Mouse (Mus musculus) liver, embryonic 15.5 days (tissue): ENCODE results near the gene Dera. TPM values are rescaled to one million over a fixed set of nuclear protein-coding genes. Genes with fewer than 3 reads are reported as not detected.
"Not testable (repeated sequence)": the region's sequence is repeated elsewhere in the genome, so short reads cannot be mapped to it uniquely, and the experiment has no call there.

Experiments
- ATAC-seq: fragments of 200-750 bp; cut with Nextera tagmentation; 2 replicates; pipeline ENCODE4 v1.8.0; 2017; ENCODE audit warnings: moderate number of reproducible peaks, mild to moderate bottlenecking, moderate library complexity; ENCODE audit not compliant: insufficient read depth
- H3K27ac ChIP-seq: fragments of 300-500 bp; sonication (generic); replicated peaks from 2 replicates; pipeline ENCODE4 v1.5.1; 2015; ENCODE audit warnings: mild to moderate bottlenecking, inconsistent platforms
- H3K27me3 ChIP-seq: fragments of 300-500 bp; sonication (generic); 2 replicates; pipeline ENCODE4 v1.6.1; 2015; ENCODE audit warnings: mild to moderate bottlenecking, inconsistent platforms
- H3K36me3 ChIP-seq: fragments of 300-500 bp; sonication (generic); replicated peaks from 2 replicates; pipeline ENCODE4 v1.6.1; 2015; ENCODE audit warnings: moderate library complexity, mild to moderate bottlenecking, inconsistent platforms
- H3K4me1 ChIP-seq: fragments of 300-500 bp; sonication (generic); replicated peaks from 2 replicates; pipeline ENCODE4 v1.6.1; 2015; ENCODE audit warnings: inconsistent platforms
- H3K4me2 ChIP-seq: fragments of 300-500 bp; sonication (generic); 2 replicates; pipeline ENCODE4 v1.6.1; 2015; ENCODE audit warnings: moderate library complexity, mild to moderate bottlenecking, inconsistent platforms
- H3K4me3 ChIP-seq: fragments of 300-500 bp; sonication (generic); replicated peaks from 2 replicates; pipeline ENCODE4 v1.5.1; 2015; ENCODE audit warnings: mild to moderate bottlenecking, inconsistent platforms
- H3K9ac ChIP-seq: fragments of 300-500 bp; sonication (generic); 2 replicates; pipeline ENCODE4 v1.6.1; 2015; ENCODE audit warnings: moderate library complexity, mild to moderate bottlenecking, inconsistent platforms
- H3K9me3 ChIP-seq: fragments of 300-500 bp; sonication (generic); replicated peaks from 2 replicates; pipeline ENCODE4 v1.6.1; 2016; ENCODE audit warnings: inconsistent platforms
- WGBS: fragments of 180-500 bp; shearing (Covaris S2); methylation state at CpG from one replicate; pipeline ENCODE4 v1.1.7; 2015; ENCODE audit warnings: mixed read lengths; ENCODE audit not compliant: insufficient replicate concordance; 5-methylcytosine and 5-hydroxymethylcytosine counted together
- polyA plus RNA-seq: library from polyadenylated mRNA; unstranded; fragments of >200 nt; fragmentation: Nextera tagmentation; extraction: Ambion mirVana; gene quantifications from 2 replicates; pipeline ENCODE4 v1.2.1, GENCODE M21; 2015

The Dera gene
- 39.9 and 41.0 TPM in 2 replicates for polyA plus RNA-seq

GRCm38 (mm10) chr6:137754056-137754856 is at the start of gene Dera:
Gene Dera (plus strand): TSS chr6:137754546.
- H3K27ac ChIP-seq: peak within 1 kb of the TSS; percentile 78
- peaks cover 29% of the 10 kb centered on the region for H3K36me3 ChIP-seq
- H3K9me3 ChIP-seq: no peaks in the 10 kb centered on the region
- ATAC-seq: peak; percentile 91
- WGBS: 11% methylated on average over 26 of the region's 26 CpGs
- H3K4me3 ChIP-seq: peak within 1 kb of the TSS; percentile 75
- H3K4me2 ChIP-seq: peak within 1 kb of the TSS; percentile 74
- H3K27me3 ChIP-seq: no peaks in the 10 kb centered on the region
- H3K9ac ChIP-seq: peak within 1 kb of the TSS; percentile 67
- peaks cover 20% of the 10 kb centered on the region for H3K4me1 ChIP-seq

GRCm38 (mm10) chr6:137706209-137706608 is 48.1 kb upstream of the Dera start:
- Histone ChIP-seq H3K4me3 (no peak overlapping the region), H3K36me3 (no peaks in the 10 kb centered on the region), H3K27me3 (peaks cover 4% of the 10 kb centered on the region; the same call in 1 of the 2 replicates), H3K27ac (no peak overlapping the region), H3K9ac (no peak overlapping the region), H3K9me3 (no peaks in the 10 kb centered on the region), H3K4me2 (no peak overlapping the region), H3K4me1 (0 out of 2 replicates have a peak, but pooled peaks cover 4% of the 10 kb centered on the region)
- no peak for ATAC-seq
- WGBS: 72% methylated on average over 10 of the region's 10 CpGs

GRCm38 (mm10) chr6:137708726-137709405 is 45.5 kb upstream of the Dera start:
- not testable (repeated sequence) for H3K36me3 ChIP-seq, H3K4me2 ChIP-seq, H3K9me3 ChIP-seq, ATAC-seq, H3K4me3 ChIP-seq, H3K4me1 ChIP-seq, H3K9ac ChIP-seq, H3K27me3 ChIP-seq, H3K27ac ChIP-seq
- 62% methylated on average over 13 of the region's 13 CpGs for WGBS

- Histone ChIP-seq H3K36me3 (no peaks in the 10 kb centered on the region), H3K4me1 (no peaks in the 10 kb centered on the region), H3K9ac (no peak overlapping the region), H3K4me2 (no peak overlapping the region), H3K4me3 (no peak overlapping the region), H3K27ac (no peak overlapping the region), H3K9me3 (no peaks in the 10 kb centered on the region), H3K27me3 (peaks cover 4% of the 10 kb centered on the region; the same call in 1 of the 2 replicates)
- WGBS: 68% methylated on average over 14 of the region's 14 CpGs
- no peak for ATAC-seq
Measured at GRCm38 (mm10) chr6:137710179-137711037, 43.9 kb upstream of the Dera start.

GRCm38 (mm10) chr6:137712654-137713309 is 41.6 kb upstream of the Dera start:
- Histone ChIP-seq H3K27me3 (no peaks in the 10 kb centered on the region), H3K36me3 (no peaks in the 10 kb centered on the region), H3K9ac (no peak overlapping the region), H3K4me3 (no peak overlapping the region), H3K27ac (no peak overlapping the region), H3K9me3 (no peaks in the 10 kb centered on the region), H3K4me1 (no peaks in the 10 kb centered on the region), H3K4me2 (no peak overlapping the region)
- no peak for ATAC-seq
- WGBS: 49% methylated on average over 7 of the region's 7 CpGs

- Histone ChIP-seq H3K9ac (no peak overlapping the region), H3K27ac (no peak overlapping the region), H3K36me3 (no peaks in the 10 kb centered on the region), H3K4me1 (no peaks in the 10 kb centered on the region), H3K27me3 (no peaks in the 10 kb centered on the region), H3K9me3 (no peaks in the 10 kb centered on the region), H3K4me2 (no peak overlapping the region), H3K4me3 (no peak overlapping the region)
- WGBS: 81% methylated on average over 3 of the region's 3 CpGs
- no peak for ATAC-seq
Measured at GRCm38 (mm10) chr6:137713310-137713664, 41.1 kb upstream of the Dera start.

- ATAC-seq: no peak
- WGBS: 22% methylated on average over 5 of the region's 5 CpGs
- Histone ChIP-seq H3K36me3 (no peaks in the 10 kb centered on the region), H3K27ac (no peak overlapping the region), H3K4me1 (no peaks in the 10 kb centered on the region), H3K27me3 (no peaks in the 10 kb centered on the region), H3K4me3 (no peak overlapping the region), H3K4me2 (no peak overlapping the region), H3K9me3 (no peaks in the 10 kb centered on the region), H3K9ac (no peak overlapping the region)
Measured at GRCm38 (mm10) chr6:137716802-137717201, 37.5 kb upstream of the Dera start.

GRCm38 (mm10) chr6:137722220-137722931 is 32.0 kb upstream of the Dera start:
- Histone ChIP-seq H3K27ac (no peak overlapping the region), H3K4me1 (no peaks in the 10 kb centered on the region), H3K9ac (no peak overlapping the region), H3K9me3 (no peaks in the 10 kb centered on the region), H3K36me3 (no peaks in the 10 kb centered on the region), H3K27me3 (no peaks in the 10 kb centered on the region), H3K4me2 (no peak overlapping the region), H3K4me3 (no peak overlapping the region)
- no peak for ATAC-seq
- WGBS: 65% methylated on average over 15 of the region's 15 CpGs

- ATAC-seq: no peak
- no peak overlapping the region for H3K4me2 ChIP-seq
- no peaks in the 10 kb centered on the region for H3K9me3 ChIP-seq
- H3K36me3 ChIP-seq: no peaks in the 10 kb centered on the region
- WGBS: 4% methylated on average over 4 of the region's 4 CpGs
- no peak overlapping the region for H3K9ac ChIP-seq
- H3K27ac ChIP-seq: no peak overlapping the region
- no peak overlapping the region for H3K4me3 ChIP-seq
- H3K27me3 ChIP-seq: 0 out of 2 replicates have a peak, but pooled peaks cover 5% of the 10 kb centered on the region
- H3K4me1 ChIP-seq: no peaks in the 10 kb centered on the region
Measured at GRCm38 (mm10) chr6:137723898-137724297, 30.4 kb upstream of the Dera start.

GRCm38 (mm10) chr6:137734460-137734845 is 19.9 kb upstream of the Dera start:
- Histone ChIP-seq H3K4me3 (peak overlapping the region; percentile 94), H3K4me2 (peak overlapping the region; percentile 92), H3K36me3 (peaks cover 12% of the 10 kb centered on the region), H3K27me3 (peaks cover 12% of the 10 kb centered on the region), H3K27ac (peak overlapping the region; percentile 88; the same call in 1 of the 2 replicates), H3K4me1 (peaks cover 31% of the 10 kb centered on the region), H3K9ac (peak overlapping the region; percentile 87), H3K9me3 (no peaks in the 10 kb centered on the region)
- WGBS: 1% methylated on average over 7 of the region's 7 CpGs
- ATAC-seq: peak; percentile 26
